Mouse (Mus musculus): ENCODE measurements around the gene Igsf21.
A peak's percentile ranks its signal among the peaks of the same experiment; 100 is the strongest.

The Igsf21 gene

DNA sequence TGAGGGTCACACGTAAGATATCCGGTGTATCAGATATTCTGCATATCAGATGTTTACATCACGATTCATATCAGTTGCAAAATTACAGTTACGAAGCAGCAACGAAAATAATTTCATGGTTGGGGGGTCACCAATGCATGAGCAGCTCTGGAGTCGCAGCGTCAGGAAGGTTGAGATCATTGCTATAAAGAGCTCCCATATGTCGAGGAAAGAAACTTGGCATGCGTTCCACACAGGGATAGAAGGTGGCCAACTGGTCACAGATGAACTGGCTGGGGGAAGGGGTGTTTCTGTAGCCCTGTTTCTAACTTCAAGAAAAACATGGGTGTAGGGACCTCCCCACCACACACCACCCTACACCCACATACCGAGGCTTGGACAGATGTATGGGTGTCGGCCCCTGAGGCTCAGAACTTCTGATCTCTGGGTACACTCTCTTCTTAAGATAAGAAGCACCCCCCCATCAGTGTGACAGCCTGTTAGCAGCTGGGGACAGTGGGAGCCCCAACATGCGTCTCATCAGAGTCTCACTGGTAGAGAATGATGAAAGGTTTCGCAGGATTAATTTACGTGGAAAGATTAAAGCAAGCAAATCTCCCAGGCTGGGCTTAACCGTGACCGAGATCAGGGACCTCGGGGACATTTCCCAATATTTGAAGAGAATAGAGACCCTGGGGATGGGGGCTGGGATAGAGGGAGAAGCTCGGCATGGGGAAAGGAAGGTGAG is 54.1 kb downstream of the Igsf21 start:
- peak; percentile 85 for DNase-seq

GRCm38 (mm10) chr4:140189601-140190000 is 57.0 kb downstream of the Igsf21 start:
- peak; percentile 72 for DNase-seq

GRCm38 (mm10) chr4:140188626-140189025 is 58.0 kb downstream of the Igsf21 start:
- no peak for DNase-seq

GRCm38 (mm10) chr4:140187404-140188145 is 59.0 kb downstream of the Igsf21 start:
- DNase-seq = no peak

- peak; percentile 60 for DNase-seq
Observed at GRCm38 (mm10) chr4:140179576-140179975, 67.0 kb downstream of the Igsf21 start.

GRCm38 (mm10) chr4:140177055-140177454 is 69.5 kb downstream of the Igsf21 start:
- DNase-seq = no peak

GRCm38 (mm10) chr4:140173746-140174399 is 72.7 kb downstream of the Igsf21 start:
- DNase-seq = no peak

DNA sequence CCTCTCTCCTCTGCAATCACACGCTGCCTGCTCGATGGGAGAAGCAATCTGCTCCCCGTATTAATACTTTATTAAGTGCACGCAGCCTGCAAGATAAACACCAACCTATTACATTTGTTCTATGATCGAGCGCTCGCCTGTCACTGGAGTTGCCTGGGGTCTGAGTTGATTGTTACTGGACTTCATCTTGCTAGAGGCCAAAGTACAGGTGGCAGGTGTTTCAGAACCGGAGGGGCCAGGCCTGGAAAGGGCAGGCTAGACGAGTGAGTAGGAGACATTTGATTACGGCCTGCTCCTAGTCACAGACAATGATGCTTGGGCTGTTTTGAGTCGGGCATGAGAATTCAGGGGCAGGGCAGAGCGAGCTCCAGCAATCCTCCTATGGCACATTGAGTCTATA is 73.5 kb downstream of the Igsf21 start:
- no peak for DNase-seq

DNA sequence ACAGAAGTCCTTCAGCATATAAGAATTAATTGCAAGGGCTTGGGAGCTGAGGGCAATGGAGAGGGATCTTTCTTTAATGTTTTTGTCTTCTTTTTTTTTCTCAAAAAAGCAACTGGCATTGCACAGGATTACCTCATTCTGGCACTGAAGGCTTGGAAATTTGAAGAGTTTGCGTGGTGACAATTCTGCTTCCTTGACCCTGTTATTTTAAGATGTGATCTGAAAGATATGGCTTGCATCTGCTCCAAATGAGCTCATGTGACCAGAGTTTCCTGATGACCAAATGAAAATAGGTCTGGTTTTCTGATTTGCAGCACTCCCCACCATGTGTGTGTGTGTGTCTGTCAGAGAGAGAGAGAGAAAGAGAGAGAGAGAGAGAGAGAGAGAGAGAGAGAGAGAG is 74.7 kb downstream of the Igsf21 start:
- DNase-seq = no peak

GRCm38 (mm10) chr4:140171189-140171588 is 75.4 kb downstream of the Igsf21 start:
- no peak for DNase-seq

- peak; percentile 77 for DNase-seq
Observed at GRCm38 (mm10) chr4:140165851-140166250, 80.7 kb downstream of the Igsf21 start.

GRCm38 (mm10) chr4:140164662-140165061 is 81.9 kb downstream of the Igsf21 start:
- no peak for DNase-seq

DNA sequence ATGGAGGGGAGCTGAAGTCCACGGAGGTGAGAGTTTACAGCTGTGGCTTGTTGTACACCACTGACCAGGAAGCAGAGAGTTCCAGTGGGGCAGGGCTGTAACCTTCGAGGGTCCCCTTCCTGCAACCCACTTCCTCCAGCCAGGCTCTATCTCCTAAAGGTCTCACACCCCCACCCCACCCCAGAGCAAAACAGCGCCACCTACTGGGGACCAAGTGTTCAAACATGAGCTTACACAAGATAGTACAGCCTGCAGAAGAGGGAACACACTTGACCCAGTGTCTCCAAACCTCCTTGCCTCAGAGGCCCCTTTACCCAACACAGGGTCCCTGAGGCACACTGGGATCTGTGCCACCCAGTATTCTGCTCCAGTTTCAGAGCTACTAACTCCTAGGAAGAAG is 87.0 kb downstream of the Igsf21 start:
- DNase-seq = no peak

GRCm38 (mm10) chr4:140154899-140155463 is 91.6 kb downstream of the Igsf21 start:
- no peak for DNase-seq

DNA sequence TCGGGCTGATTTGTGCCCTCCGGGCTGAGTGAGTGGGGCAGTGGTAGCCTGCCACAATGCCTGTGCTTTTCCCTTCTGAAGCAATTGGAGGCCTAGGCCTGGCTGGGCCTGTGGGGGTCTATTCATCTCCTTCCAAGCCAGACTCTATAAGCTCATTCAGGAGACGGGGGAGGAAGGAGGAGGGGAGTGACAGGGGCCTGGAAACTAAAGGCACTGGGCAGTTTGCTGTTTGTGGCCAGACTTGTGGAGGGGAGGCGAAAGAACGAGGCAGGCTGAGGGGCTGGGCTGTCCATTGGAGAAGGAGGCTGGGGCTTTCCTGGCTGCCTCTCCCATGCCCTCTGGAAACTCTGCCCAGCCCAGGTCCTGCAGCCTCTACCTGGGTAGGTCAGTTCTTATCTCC is 92.1 kb downstream of the Igsf21 start:
- DNase-seq = no peak

GRCm38 (mm10) chr4:140153711-140154114 is 92.9 kb downstream of the Igsf21 start:
- DNase-seq = no peak

- DNase-seq = peak; percentile 67
Observed at GRCm38 (mm10) chr4:140153101-140153500, 93.5 kb downstream of the Igsf21 start.

DNA sequence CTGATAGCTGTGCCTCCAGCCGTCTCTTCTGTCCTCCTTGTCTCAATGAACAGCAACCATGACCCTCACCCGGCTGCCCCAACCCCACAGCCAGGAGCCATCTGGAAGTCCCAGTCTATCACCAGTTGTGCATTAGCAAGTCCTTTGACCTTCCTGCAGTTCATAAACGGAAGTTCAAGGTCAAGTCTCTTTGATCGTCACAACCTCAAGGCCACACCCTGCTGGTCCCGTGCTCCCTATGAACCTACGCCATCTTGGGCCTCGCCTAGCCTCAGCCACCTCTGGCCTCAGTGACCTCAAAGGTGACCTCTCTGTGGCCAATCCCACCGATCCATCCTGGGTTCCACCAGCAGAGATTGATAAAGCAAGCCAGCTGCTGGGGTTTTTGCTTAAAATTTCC is 96.9 kb downstream of the Igsf21 start:
- DNase-seq = no peak

- DNase-seq = peak; percentile 52
Observed at GRCm38 (mm10) chr4:140147857-140148695, 98.5 kb downstream of the Igsf21 start.

DNA sequence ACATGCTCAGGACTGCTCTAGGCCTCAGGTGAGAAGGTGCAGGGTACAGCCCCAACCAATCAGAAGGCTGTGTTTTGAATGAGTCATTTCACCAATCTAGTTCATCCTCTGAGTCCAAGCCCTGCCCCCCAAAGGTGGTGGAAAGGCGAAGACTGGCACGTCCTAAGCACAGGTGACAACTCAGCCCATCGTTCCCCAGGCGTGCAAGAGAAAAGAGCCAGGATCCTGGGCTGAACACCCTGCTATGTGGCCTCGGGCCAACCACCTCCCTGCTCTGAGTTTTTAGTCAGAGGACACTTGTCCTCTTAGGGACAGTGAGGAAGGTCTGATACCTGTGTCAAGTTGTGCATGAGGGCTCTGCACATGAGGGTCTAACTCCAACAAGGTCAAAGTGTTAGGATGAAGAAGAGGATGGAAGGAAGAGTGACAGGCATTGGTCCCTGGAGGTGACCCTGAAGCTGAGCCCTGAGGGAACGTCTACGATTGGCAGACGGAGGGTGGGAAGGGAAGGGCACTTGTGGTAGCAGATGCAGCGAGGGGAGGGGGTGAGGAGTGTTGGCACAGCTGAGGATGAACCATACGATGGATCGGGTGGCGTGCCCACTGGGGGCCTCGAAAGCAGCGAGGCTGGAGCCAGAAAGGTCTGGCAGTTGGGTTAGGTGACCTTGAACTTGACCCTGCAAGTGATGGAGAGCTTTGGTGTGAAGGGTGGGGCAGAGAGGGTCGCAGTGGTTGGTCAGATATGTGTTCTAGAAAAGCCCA is 99.3 kb downstream of the Igsf21 start:
- DNase-seq = no peak

DNA sequence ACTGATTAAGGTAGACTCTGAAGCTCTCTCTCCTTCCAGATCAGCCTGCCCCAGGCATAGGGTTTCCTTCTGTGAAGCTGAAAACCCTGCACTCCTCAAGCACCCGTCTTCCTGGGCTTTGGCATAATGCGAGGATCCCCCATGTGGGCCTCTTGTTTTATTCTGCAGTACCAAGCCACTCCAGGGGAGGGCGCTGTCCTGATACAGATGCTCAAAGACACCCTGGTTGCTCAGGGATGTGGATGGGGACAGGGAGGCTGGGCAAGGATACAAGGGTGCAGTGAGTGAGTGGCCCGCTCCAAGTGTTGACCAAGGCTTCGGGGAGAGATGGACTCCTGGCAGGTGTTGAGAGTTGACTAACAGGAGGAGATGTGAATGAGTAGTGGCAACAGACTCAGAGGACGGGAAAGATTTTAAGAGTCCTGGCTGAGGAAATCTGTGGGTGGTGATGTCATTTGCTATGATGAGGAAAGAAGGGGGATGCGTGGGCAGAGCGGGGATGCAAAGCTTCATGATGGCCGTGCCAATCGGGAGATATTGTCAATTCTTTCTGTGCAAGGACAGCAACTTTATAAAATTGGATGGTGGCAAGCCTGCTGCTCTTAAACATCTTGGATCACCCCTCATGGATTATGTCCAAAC is 102.6 kb downstream of the Igsf21 start:
- DNase-seq = no peak
